Mouse (Mus musculus): ENCODE results near the gene Cox14. TPM values are rescaled to one million over a fixed set of nuclear protein-coding genes. Genes with fewer than 3 reads are reported as not detected.

The Cox14 gene
- 170 and 181 TPM in 2 replicates for polyA plus RNA-seq (2015; fragmentation: Nextera tagmentation; extraction: Ambion mirVana)

DNA sequence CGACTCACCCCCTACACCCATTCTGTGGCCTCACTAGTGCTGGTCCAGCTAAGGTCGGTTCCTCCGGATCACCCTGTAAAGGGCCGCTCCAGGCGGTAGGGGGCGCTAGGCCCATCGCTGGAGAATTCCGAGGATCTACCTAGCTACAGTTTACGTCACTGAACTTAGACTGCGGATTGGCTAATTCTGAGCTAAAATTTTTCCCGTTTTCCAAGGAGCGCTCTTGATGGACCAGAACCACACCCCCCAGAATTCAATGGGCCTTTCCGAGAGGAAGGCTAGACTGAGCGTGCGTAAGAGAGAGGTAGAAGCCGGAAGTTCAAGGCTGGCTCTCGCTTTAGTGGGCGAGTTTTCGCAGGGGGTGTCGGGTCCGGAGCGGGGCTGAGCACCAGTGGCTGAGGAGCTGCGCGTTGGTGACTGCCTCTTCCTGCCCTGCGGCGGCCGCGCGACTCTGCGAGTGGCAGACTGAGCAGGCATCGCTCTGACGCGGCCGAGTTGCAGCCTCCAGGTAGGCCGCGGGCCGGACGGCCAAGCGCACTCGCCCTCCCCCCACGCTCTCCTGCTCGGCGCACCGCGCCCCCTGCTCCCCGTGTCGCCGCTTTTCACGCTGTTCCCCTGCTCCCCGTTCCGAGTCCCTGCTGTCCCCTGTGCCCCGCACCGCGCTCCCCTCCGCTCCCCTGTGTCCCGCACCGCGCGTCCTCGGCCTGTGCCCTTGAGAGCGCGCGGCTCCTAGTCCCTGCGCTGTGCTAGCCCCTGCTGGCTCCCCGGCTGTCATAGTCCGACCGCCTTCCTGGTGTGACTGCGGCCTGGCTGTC, at the start of gene Cox14:
TSS of gene Cox14 (plus strand) at position 278 of the 815 bp plus-strand sequence.
- H3K27me3 ChIP-seq = no peaks in the 10 kb centered on the region
- H3K4me3 ChIP-seq = peak within 1 kb of the TSS; percentile 98
- peak within 1 kb of the TSS; percentile 95 for H3K9ac ChIP-seq
- under 1% methylated on average over 62 of the region's 68 CpGs for WGBS
- no peaks in the 10 kb centered on the region for H3K9me3 ChIP-seq
- H3K4me2 ChIP-seq = peak within 1 kb of the TSS; percentile 86
- H3K36me3 ChIP-seq = peaks cover 61% of the 10 kb centered on the region
- peak within 1 kb of the TSS; percentile 93 for H3K27ac ChIP-seq (replicated peaks)
- peak; percentile 94 for ATAC-seq (ENCODE audit: low read depth)
- peaks cover 39% of the 10 kb centered on the region for H3K4me1 ChIP-seq (replicated peaks)

DNA sequence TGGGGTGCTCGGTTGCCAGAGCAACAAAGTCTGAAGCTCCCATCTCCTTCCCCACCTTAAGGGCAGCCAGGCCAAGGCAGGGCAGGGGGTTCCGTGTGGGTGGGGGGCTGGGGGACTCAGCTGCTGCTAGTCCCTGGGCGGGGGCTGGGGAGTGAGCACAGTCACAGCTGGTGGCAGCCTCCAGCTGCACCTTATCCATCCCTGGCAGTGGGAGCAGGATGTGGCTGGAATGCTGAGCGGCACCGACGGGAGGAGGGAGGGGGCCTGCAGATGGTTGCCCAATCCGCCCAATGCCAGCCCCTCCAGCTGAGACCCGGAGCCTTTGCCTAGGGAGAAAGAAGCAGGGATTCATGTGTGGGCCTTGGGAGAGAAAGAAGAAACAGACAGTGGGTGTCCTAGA, 48.3 kb upstream of the Cox14 start:
- Histone ChIP-seq H3K4me1 (replicated peaks) (peaks cover 74% of the 10 kb centered on the region), H3K4me3 (peak overlapping the region; percentile 23), H3K27ac (replicated peaks) (peak overlapping the region; percentile 88), H3K9me3 (no peaks in the 10 kb centered on the region), H3K36me3 (peaks cover 30% of the 10 kb centered on the region), H3K4me2 (peak overlapping the region; percentile 77), H3K9ac (peak overlapping the region; percentile 61), H3K27me3 (peaks cover 3% of the 10 kb centered on the region; the same call in 1 of the 2 replicates)
- 18% methylated on average over 8 of the region's 8 CpGs for WGBS
- ATAC-seq (ENCODE audit: low read depth) = peak; percentile 72

- Histone ChIP-seq H3K9me3 (no peaks in the 10 kb centered on the region), H3K4me1 (replicated peaks) (peaks cover 62% of the 10 kb centered on the region), H3K27ac (replicated peaks) (no peak overlapping the region), H3K4me3 (no peak overlapping the region), H3K9ac (peak overlapping the region; percentile 9; the same call in 1 of the 2 replicates), H3K4me2 (peak overlapping the region; percentile 31), H3K36me3 (peaks cover 34% of the 10 kb centered on the region), H3K27me3 (no peaks in the 10 kb centered on the region)
- WGBS = 12% methylated on average over 13 of the region's 13 CpGs
- no peak; the same call in 1 of the 2 replicates for ATAC-seq (ENCODE audit: low read depth)
Observed at GRCm38 (mm10) chr15:99678063-99678800, 47.2 kb upstream of the Cox14 start.

GRCm38 (mm10) chr15:99679008-99679407, 46.4 kb upstream of the Cox14 start:
- Histone ChIP-seq H3K4me1 (replicated peaks) (peaks cover 55% of the 10 kb centered on the region), H3K27ac (replicated peaks) (peak overlapping the region; percentile 19; the same call in 1 of the 2 replicates), H3K36me3 (peaks cover 34% of the 10 kb centered on the region), H3K4me3 (no peak overlapping the region), H3K27me3 (no peaks in the 10 kb centered on the region), H3K4me2 (peak overlapping the region; percentile 31), H3K9me3 (no peaks in the 10 kb centered on the region), H3K9ac (peak overlapping the region; percentile 9; the same call in 1 of the 2 replicates)
- no peak for ATAC-seq (ENCODE audit: low read depth)
- 65% methylated on average over 7 of the region's 7 CpGs for WGBS

- WGBS = 91% methylated on average over 7 of the region's 7 CpGs
- Histone ChIP-seq H3K27me3 (no peaks in the 10 kb centered on the region), H3K4me2 (no peak overlapping the region), H3K27ac (replicated peaks) (no peak overlapping the region), H3K4me3 (no peak overlapping the region), H3K4me1 (replicated peaks) (peaks cover 17% of the 10 kb centered on the region), H3K9ac (no peak overlapping the region), H3K36me3 (peaks cover 59% of the 10 kb centered on the region), H3K9me3 (no peaks in the 10 kb centered on the region)
- no peak for ATAC-seq (ENCODE audit: low read depth)
Observed at GRCm38 (mm10) chr15:99682880-99683279, 42.5 kb upstream of the Cox14 start.

DNA sequence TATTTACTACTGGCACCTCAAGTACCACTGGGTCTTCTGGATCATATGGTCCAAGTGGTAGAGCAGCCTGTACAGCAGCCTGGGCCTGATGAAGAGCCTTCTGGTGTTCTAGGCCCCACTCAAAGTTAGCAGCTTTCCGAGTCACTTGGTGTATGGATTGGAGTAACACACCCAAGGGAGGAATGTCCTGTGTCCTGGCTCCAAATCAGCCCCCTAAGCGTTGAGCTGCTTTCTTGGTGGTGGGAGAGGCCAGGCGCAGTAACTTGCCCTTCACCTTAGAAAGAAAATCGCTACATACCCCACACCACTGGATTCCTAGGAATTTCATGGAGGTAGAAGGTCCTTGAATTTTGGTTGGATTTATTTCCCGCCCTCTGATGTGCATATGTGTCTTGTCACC, 41.3 kb upstream of the Cox14 start:
- 94% methylated on average over 5 of the region's 5 CpGs for WGBS
- H3K27ac ChIP-seq (replicated peaks) = no peak overlapping the region
- no peak overlapping the region for H3K4me3 ChIP-seq
- no peak overlapping the region for H3K9ac ChIP-seq
- H3K36me3 ChIP-seq = peaks cover 59% of the 10 kb centered on the region
- no peaks in the 10 kb centered on the region for H3K9me3 ChIP-seq
- H3K27me3 ChIP-seq = no peaks in the 10 kb centered on the region
- ATAC-seq (ENCODE audit: low read depth) = no peak
- H3K4me1 ChIP-seq (replicated peaks) = peaks cover 15% of the 10 kb centered on the region
- no peak overlapping the region for H3K4me2 ChIP-seq

DNA sequence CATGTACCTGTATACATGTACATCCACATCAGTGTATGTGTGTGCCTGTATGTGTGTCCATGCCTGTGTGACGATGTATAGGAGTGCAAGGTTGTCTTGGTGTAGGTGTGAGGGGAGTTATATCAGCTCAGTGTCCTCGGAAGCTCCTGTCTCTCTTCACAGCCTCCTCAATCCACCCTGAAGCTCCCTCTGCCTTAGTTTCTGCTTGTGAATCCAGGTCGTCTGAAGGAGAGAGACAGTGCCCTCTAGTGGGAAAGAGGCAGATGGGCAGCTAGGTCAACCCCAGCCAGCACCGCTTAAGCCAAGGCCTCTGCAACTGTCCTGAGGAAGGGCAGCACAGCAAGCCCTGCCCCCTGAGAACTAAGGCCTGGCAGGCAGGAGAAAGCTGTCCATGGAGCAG, 36.7 kb upstream of the Cox14 start:
- no peak overlapping the region for H3K4me2 ChIP-seq
- H3K9me3 ChIP-seq = no peaks in the 10 kb centered on the region
- H3K36me3 ChIP-seq = peaks cover 42% of the 10 kb centered on the region
- 5% methylated on average over 4 of the region's 4 CpGs for WGBS
- H3K27me3 ChIP-seq = no peaks in the 10 kb centered on the region
- peak; percentile 51 for ATAC-seq (ENCODE audit: low read depth)
- H3K9ac ChIP-seq = peak overlapping the region; percentile 12; the same call in 1 of the 2 replicates
- H3K27ac ChIP-seq (replicated peaks) = no peak overlapping the region
- no peak overlapping the region for H3K4me3 ChIP-seq
- H3K4me1 ChIP-seq (replicated peaks) = peaks cover 45% of the 10 kb centered on the region

GRCm38 (mm10) chr15:99690924-99691323, 34.5 kb upstream of the Cox14 start:
- peak overlapping the region; percentile 43; the same call in 1 of the 2 replicates for H3K9ac ChIP-seq
- ATAC-seq (ENCODE audit: low read depth) = no peak
- no peaks in the 10 kb centered on the region for H3K9me3 ChIP-seq
- peaks cover 60% of the 10 kb centered on the region for H3K4me1 ChIP-seq (replicated peaks)
- H3K4me2 ChIP-seq = no peak overlapping the region
- H3K27ac ChIP-seq (replicated peaks) = peak overlapping the region; percentile 77
- peaks cover 42% of the 10 kb centered on the region for H3K36me3 ChIP-seq
- no peaks in the 10 kb centered on the region for H3K27me3 ChIP-seq
- no peak overlapping the region for H3K4me3 ChIP-seq
- 33% methylated on average over 4 of the region's 4 CpGs for WGBS

GRCm38 (mm10) chr15:99691976-99692375, 33.4 kb upstream of the Cox14 start:
- Histone ChIP-seq H3K9me3 (no peaks in the 10 kb centered on the region), H3K4me2 (peak overlapping the region; percentile 26; the same call in 1 of the 2 replicates), H3K27ac (replicated peaks) (peak overlapping the region; percentile 77), H3K27me3 (no peaks in the 10 kb centered on the region), H3K4me1 (replicated peaks) (peaks cover 60% of the 10 kb centered on the region), H3K36me3 (peaks cover 43% of the 10 kb centered on the region), H3K9ac (peak overlapping the region; percentile 43), H3K4me3 (no peak overlapping the region)
- ATAC-seq (ENCODE audit: low read depth) = 0 out of 2 replicates have a peak, but pooled peaks have one; percentile 24
- 43% methylated on average over 9 of the region's 9 CpGs for WGBS

DNA sequence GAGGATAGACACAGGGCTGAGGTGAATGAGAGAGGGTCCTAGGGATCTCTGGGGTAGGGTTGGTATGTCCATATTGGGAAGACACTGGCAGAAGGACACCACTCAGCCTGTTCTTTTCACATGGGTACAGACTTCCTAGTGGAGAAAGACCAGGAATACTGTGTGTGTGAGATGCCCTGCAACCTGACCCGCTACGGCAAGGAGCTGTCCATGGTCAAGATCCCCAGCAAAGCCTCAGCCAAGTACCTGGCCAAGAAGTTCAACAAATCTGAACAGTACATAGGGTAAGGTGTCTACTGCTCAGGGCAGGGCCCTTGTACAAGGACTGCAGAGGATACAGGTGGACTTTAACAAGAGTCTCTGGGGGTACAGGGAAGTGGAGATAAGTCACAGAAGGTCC, 28.1 kb upstream of the Cox14 start:
- H3K4me3 ChIP-seq = no peak overlapping the region
- ATAC-seq (ENCODE audit: low read depth) = no peak

DNA sequence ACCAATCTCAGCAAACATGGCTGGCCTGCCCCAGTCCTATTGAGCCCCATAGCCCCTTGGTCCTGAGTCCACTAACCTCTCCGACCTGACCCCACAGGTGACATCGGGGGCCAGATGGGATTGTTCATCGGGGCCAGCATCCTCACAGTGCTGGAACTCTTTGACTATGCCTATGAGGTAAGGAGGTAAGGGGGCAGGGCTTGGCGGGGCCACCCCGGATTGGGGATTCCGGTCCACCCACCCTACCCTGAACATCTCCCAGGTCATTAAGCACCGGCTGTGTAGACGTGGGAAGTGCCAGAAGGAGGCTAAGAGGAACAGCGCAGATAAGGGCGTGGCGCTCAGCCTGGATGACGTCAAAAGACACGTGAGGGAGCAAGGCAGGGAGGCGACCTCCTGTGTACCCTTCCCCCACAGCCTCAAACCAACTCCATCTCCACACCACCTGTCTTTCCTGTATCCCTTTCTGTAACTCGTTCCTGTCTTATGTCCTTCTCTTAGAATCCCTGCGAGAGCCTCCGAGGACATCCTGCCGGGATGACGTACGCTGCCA, 26.8 kb upstream of the Cox14 start:
- H3K9me3 ChIP-seq = no peaks in the 10 kb centered on the region
- no peak overlapping the region for H3K4me3 ChIP-seq
- ATAC-seq (ENCODE audit: low read depth) = no peak
- no peak overlapping the region for H3K4me2 ChIP-seq
- no peaks in the 10 kb centered on the region for H3K27me3 ChIP-seq
- peaks cover 69% of the 10 kb centered on the region for H3K36me3 ChIP-seq
- H3K4me1 ChIP-seq (replicated peaks) = peaks cover 33% of the 10 kb centered on the region
- peak overlapping the region; percentile 34; the same call in 1 of the 2 replicates for H3K27ac ChIP-seq (replicated peaks)
- H3K9ac ChIP-seq = no peak overlapping the region
- WGBS = 32% methylated on average over 20 of the region's 20 CpGs

More for the DNA sequence above, 28.1 kb upstream of the Cox14 start:
- Histone ChIP-seq H3K27ac (replicated peaks) (no peak overlapping the region), H3K27me3 (no peaks in the 10 kb centered on the region), H3K36me3 (peaks cover 75% of the 10 kb centered on the region), H3K9me3 (no peaks in the 10 kb centered on the region), H3K9ac (no peak overlapping the region), H3K4me1 (replicated peaks) (peaks cover 33% of the 10 kb centered on the region), H3K4me2 (no peak overlapping the region)
- 27% methylated on average over 2 of the region's 2 CpGs for WGBS

GRCm38 (mm10) chr15:99699715-99700114, 25.7 kb upstream of the Cox14 start:
- no peak for ATAC-seq (ENCODE audit: low read depth)
- WGBS = 59% methylated on average over 10 of the region's 10 CpGs
- no peak overlapping the region for H3K27ac ChIP-seq (replicated peaks)
- no peak overlapping the region for H3K4me2 ChIP-seq
- peaks cover 33% of the 10 kb centered on the region for H3K4me1 ChIP-seq (replicated peaks)
- peak overlapping the region; percentile 22; the same call in 1 of the 2 replicates for H3K9ac ChIP-seq
- no peak overlapping the region for H3K4me3 ChIP-seq
- H3K27me3 ChIP-seq = no peaks in the 10 kb centered on the region
- H3K36me3 ChIP-seq = peaks cover 71% of the 10 kb centered on the region
- H3K9me3 ChIP-seq = no peaks in the 10 kb centered on the region
